Mouse (Mus musculus): Measurements from ENCODE around the gene Gsg1.

Gene Gsg1

GRCm38 (mm10) chr6:135260435-135260834 lies 6.3 kb upstream of the Gsg1 start:
- DNase-seq = no peak

GRCm38 (mm10) chr6:135252728-135253077 lies 1.4 kb downstream of the Gsg1 start:
- peak; percentile 92 to 95 for DNase-seq

GRCm38 (mm10) chr6:135251849-135252727 lies 2.1 kb downstream of the Gsg1 start:
- DNase-seq = peak in 1 of 2 experiments; percentile 32

GRCm38 (mm10) chr6:135250926-135251699 lies 3.0 kb downstream of the Gsg1 start:
- peak; percentile 53 to 66 for DNase-seq

GRCm38 (mm10) chr6:135249846-135250531 lies 4.2 kb downstream of the Gsg1 start:
- DNase-seq = peak; percentile 74 to 86

- peak in 1 of 2 experiments; percentile 16 for DNase-seq
These were observed 6.3 kb downstream of the Gsg1 start for GRCm38 (mm10) chr6:135247861-135248260.

GRCm38 (mm10) chr6:135245586-135245985 lies 8.6 kb downstream of the Gsg1 start:
- DNase-seq = no peak

GRCm38 (mm10) chr6:135240361-135240760 lies 13.8 kb downstream of the Gsg1 start:
- no peak for DNase-seq

GRCm38 (mm10) chr6:135238211-135238610 lies 15.9 kb downstream of the Gsg1 start:
- DNase-seq = no peak

- peak; percentile 54 to 55 for DNase-seq
These were observed 16.8 kb downstream of the Gsg1 start for GRCm38 (mm10) chr6:135237326-135237725.

GRCm38 (mm10) chr6:135236576-135236975 lies 17.6 kb downstream of the Gsg1 start:
- DNase-seq = no peak

- DNase-seq = no peak
These were observed 18.4 kb downstream of the Gsg1 start for GRCm38 (mm10) chr6:135235742-135236141.

GRCm38 (mm10) chr6:135232443-135233182 lies 21.5 kb downstream of the Gsg1 start:
- peak in 1 of 2 experiments; percentile 6 for DNase-seq

GRCm38 (mm10) chr6:135230586-135230985 lies 23.6 kb downstream of the Gsg1 start:
- DNase-seq = no peak

GRCm38 (mm10) chr6:135228465-135228941 lies 25.6 kb downstream of the Gsg1 start:
- DNase-seq = peak in 1 of 2 experiments; percentile 24

GRCm38 (mm10) chr6:135223786-135224416 lies 30.2 kb downstream of the Gsg1 start:
- DNase-seq = no peak

- DNase-seq = no peak
These were observed 34.2 kb downstream of the Gsg1 start for GRCm38 (mm10) chr6:135219916-135220315.

- no peak for DNase-seq
These were observed 35.8 kb downstream of the Gsg1 start for GRCm38 (mm10) chr6:135218330-135218729.

- no peak for DNase-seq
These were observed 41.5 kb downstream of the Gsg1 start for GRCm38 (mm10) chr6:135212666-135213065.

GRCm38 (mm10) chr6:135211169-135211568 lies 43.0 kb downstream of the Gsg1 start:
- DNase-seq = no peak

- no peak for DNase-seq
These were observed 47.2 kb downstream of the Gsg1 start for GRCm38 (mm10) chr6:135206909-135207308.

GRCm38 (mm10) chr6:135205802-135206201 lies 48.3 kb downstream of the Gsg1 start:
- DNase-seq = no peak

Measured in lung, postnatal 4 days (tissue).